Mouse (Mus musculus): ENCODE measurements around the gene Bcap31. TPM values are rescaled to one million over a fixed set of nuclear protein-coding genes. Genes with fewer than 3 reads are reported as not detected.

Gene Bcap31
- polyA plus RNA-seq, 1 experiment from 2014 or later = 325 TPM

- 63% methylated on average over 1 of the region's 1 CpGs for WGBS
- no peaks in the 10 kb centered on the region for H3K4me1 ChIP-seq (ENCODE audit: control insufficient read depth, insufficient read depth, low read length)
- no peak overlapping the region for H3K4me3 ChIP-seq (ENCODE audit: low read length)
- H3K27me3 ChIP-seq (replicated peaks; ENCODE audit: control insufficient read depth, insufficient read depth, low read length) = no peaks in the 10 kb centered on the region
- no peak overlapping the region for H3K9ac ChIP-seq (ENCODE audit: low read depth, low read length)
- peak; percentile 93 for ATAC-seq
- no peaks in the 10 kb centered on the region for H3K9me3 ChIP-seq (ENCODE audit: control insufficient read depth, low read length)
- no peak overlapping the region for H3K4me2 ChIP-seq (ENCODE audit: low read depth, low read length)
- H3K36me3 ChIP-seq (ENCODE audit: control insufficient read depth, insufficient read depth, low read length) = no peaks in the 10 kb centered on the region
- no peak overlapping the region; the same call in 1 of the 2 replicates for H3K27ac ChIP-seq (ENCODE audit: low read length)
Observed at GRCm38 (mm10) chrX:73730908-73731307, 14.9 kb upstream of the Bcap31 start.

GRCm38 (mm10) chrX:73718686-73719362 is 2.8 kb upstream of the Bcap31 start:
- H3K36me3 ChIP-seq (ENCODE audit: control insufficient read depth, insufficient read depth, low read length) = no peaks in the 10 kb centered on the region
- H3K4me3 ChIP-seq (ENCODE audit: low read length) = peak overlapping the region; percentile 63; the same call in 1 of the 2 replicates
- no peaks in the 10 kb centered on the region for H3K9me3 ChIP-seq (ENCODE audit: control insufficient read depth, low read length)
- H3K9ac ChIP-seq (ENCODE audit: low read depth, low read length) = peak overlapping the region; percentile 45
- no peak for ATAC-seq
- peak overlapping the region; percentile 42 for H3K4me2 ChIP-seq (ENCODE audit: low read depth, low read length)
- peaks cover 21% of the 10 kb centered on the region for H3K4me1 ChIP-seq (ENCODE audit: control insufficient read depth, insufficient read depth, low read length)
- H3K27ac ChIP-seq (ENCODE audit: low read length) = peak overlapping the region; percentile 63
- no peaks in the 10 kb centered on the region for H3K27me3 ChIP-seq (replicated peaks; ENCODE audit: control insufficient read depth, insufficient read depth, low read length)
- 33% methylated on average over 5 of the region's 5 CpGs for WGBS

DNA sequence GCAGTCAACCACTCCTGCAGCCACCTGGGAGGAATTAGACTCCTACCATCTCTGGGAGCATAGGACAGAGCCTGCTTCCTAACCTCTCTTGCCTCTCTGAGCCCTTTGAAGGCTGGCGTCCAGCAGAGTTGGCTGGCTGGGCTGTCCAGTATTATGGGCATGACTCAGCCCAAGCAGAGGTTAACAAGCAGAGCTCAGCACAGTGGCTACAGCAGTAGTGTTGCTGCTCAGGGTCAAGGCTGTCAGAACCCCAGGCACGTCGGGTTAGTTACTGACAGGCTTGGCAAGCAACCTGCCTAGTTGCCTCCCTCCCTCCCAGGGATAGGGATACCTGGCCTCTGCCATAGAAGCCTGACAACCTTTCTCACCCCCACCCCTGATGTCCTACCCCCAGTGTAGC is 2.3 kb upstream of the Bcap31 start:
- Histone ChIP-seq H3K4me2 (ENCODE audit: low read depth, low read length) (peak overlapping the region; percentile 42), H3K9ac (ENCODE audit: low read depth, low read length) (peak overlapping the region; percentile 45), H3K36me3 (ENCODE audit: control insufficient read depth, insufficient read depth, low read length) (no peaks in the 10 kb centered on the region), H3K27me3 (replicated peaks; ENCODE audit: control insufficient read depth, insufficient read depth, low read length) (no peaks in the 10 kb centered on the region), H3K4me1 (ENCODE audit: control insufficient read depth, insufficient read depth, low read length) (peaks cover 21% of the 10 kb centered on the region), H3K9me3 (ENCODE audit: control insufficient read depth, low read length) (no peaks in the 10 kb centered on the region), H3K27ac (ENCODE audit: low read length) (peak overlapping the region; percentile 63), H3K4me3 (ENCODE audit: low read length) (peak overlapping the region; percentile 63)
- no peak for ATAC-seq
- WGBS = 48% methylated on average over 3 of the region's 3 CpGs

- no peak overlapping the region; the same call in 1 of the 2 replicates for H3K27ac ChIP-seq (ENCODE audit: low read length)
- 59% methylated on average over 11 of the region's 11 CpGs for WGBS
Observed at GRCm38 (mm10) chrX:73717667-73718066, 1.7 kb upstream of the Bcap31 start.

DNA sequence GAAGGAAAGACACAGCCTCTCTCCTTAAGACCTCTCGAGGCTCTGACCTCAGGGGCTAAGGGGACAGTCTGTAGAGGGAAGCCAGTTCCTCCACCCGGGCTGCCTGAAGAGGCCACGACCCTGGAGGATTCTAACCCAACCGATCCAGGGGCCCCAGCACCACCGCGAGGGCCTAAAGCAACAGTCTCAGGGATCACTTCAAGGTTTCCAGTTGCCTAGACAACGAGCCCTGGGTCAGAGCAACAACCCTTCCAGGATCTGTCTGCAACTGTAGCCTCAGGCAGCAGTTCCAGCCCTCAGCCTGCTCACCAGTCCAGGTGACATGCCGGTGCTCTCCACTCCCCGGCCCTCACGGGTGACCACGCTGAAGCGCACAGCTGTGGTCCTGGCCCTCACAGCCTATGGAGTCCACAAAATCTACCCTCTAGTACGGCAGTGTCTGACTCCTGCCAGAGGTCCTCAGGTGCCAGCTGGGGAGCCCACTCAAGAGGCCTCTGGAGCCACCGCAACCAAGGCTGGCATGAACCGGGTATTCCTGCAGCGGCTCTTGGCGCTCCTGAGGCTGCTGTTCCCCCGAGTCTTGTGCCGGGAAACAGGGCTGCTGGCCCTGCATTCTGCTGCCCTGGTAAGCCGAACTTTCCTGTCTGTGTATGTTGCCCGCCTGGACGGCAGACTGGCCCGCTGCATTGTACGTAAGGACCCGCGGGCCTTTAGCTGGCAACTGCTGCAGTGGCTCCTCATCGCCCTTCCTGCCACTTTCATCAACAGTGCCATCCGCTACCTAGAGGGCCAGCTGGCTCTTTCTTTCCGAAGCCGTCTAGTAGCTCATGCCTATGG is 952 bp upstream of the Bcap31 start:
- Histone ChIP-seq H3K27me3 (replicated peaks; ENCODE audit: control insufficient read depth, insufficient read depth, low read length) (no peaks in the 10 kb centered on the region), H3K9ac (ENCODE audit: low read depth, low read length) (peak overlapping the region; percentile 60), H3K4me2 (ENCODE audit: low read depth, low read length) (peak overlapping the region; percentile 73), H3K36me3 (ENCODE audit: control insufficient read depth, insufficient read depth, low read length) (no peaks in the 10 kb centered on the region), H3K4me3 (ENCODE audit: low read length) (peak overlapping the region; percentile 63), H3K9me3 (ENCODE audit: control insufficient read depth, low read length) (no peaks in the 10 kb centered on the region), H3K27ac (ENCODE audit: low read length) (peak overlapping the region; percentile 90), H3K4me1 (ENCODE audit: control insufficient read depth, insufficient read depth, low read length) (peaks cover 21% of the 10 kb centered on the region)
- no peak; the same call in 1 of the 2 replicates for ATAC-seq
- 29% methylated on average over 30 of the region's 30 CpGs for WGBS

More at GRCm38 (mm10) chrX:73717667-73718066, 1.7 kb upstream of the Bcap31 start:
- Histone ChIP-seq H3K4me3 (ENCODE audit: low read length) (peak overlapping the region; percentile 63), H3K9ac (ENCODE audit: low read depth, low read length) (peak overlapping the region; percentile 60), H3K4me2 (ENCODE audit: low read depth, low read length) (peak overlapping the region; percentile 73), H3K36me3 (ENCODE audit: control insufficient read depth, insufficient read depth, low read length) (no peaks in the 10 kb centered on the region), H3K4me1 (ENCODE audit: control insufficient read depth, insufficient read depth, low read length) (peaks cover 21% of the 10 kb centered on the region), H3K27me3 (replicated peaks; ENCODE audit: control insufficient read depth, insufficient read depth, low read length) (no peaks in the 10 kb centered on the region), H3K9me3 (ENCODE audit: control insufficient read depth, low read length) (no peaks in the 10 kb centered on the region)
- ATAC-seq = no peak

DNA sequence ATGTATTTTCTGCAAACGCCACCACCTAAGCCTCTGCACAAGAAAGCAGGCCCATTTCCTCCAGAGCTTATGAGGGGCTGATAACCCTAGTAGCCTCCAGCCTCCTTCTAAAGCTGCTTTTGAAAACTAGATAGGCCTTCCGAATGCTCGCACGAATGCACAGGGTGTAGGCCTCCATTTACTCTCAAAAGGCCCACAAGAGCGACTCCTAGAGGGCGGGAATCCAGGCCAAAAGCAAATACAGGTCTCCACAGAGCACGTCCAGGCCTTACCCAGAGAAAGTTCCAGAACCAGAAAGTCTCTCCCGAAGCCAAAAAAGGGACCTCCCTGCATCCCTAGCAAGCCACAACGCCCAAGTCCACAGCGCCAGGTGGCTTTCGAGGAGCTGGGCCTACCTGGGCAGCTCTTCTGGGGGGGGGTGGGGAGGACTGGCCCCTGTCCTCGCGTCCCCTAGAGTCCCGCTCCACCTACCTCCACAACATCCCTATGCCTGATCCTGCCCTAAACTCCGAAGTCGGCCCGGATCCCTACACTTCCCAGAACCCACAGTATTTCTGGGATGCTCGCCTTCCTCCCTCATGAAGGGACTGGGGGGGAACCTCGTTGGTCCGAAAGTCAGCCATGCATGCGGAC is 383 bp downstream of the Bcap31 start:
- 25% methylated on average over 21 of the region's 21 CpGs for WGBS
- peak overlapping the region; percentile 77 for H3K9ac ChIP-seq (ENCODE audit: low read depth, low read length)
- H3K9me3 ChIP-seq (ENCODE audit: control insufficient read depth, low read length) = no peaks in the 10 kb centered on the region
- peak overlapping the region; percentile 58 for H3K4me2 ChIP-seq (ENCODE audit: low read depth, low read length)
- H3K36me3 ChIP-seq (ENCODE audit: control insufficient read depth, insufficient read depth, low read length) = no peaks in the 10 kb centered on the region
- H3K4me1 ChIP-seq (ENCODE audit: control insufficient read depth, insufficient read depth, low read length) = peaks cover 21% of the 10 kb centered on the region
- peak; percentile 44 for ATAC-seq
- peak overlapping the region; percentile 63 for H3K4me3 ChIP-seq (ENCODE audit: low read length)
- no peaks in the 10 kb centered on the region for H3K27me3 ChIP-seq (replicated peaks; ENCODE audit: control insufficient read depth, insufficient read depth, low read length)
- peak overlapping the region; percentile 74 for H3K27ac ChIP-seq (ENCODE audit: low read length)

DNA sequence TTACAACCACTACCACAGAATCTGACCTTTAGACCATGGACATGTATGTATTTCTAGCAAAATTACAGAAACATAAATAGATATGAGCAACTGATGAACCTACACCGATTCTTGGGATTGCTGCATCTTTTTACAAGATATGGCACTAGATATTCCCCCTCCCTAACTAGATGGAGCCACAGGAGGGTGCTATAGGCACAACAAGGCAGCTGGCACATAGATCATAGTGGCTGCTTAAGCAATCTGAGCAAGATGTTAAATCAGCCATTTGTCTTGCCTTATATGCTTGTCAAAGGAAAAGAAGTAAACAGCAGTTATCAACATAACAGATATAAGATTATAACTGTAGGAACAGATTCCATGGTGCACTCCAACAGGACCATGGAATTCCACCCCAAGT is 15.5 kb downstream of the Bcap31 start:
- Histone ChIP-seq H3K27me3 (replicated peaks; ENCODE audit: control insufficient read depth, insufficient read depth, low read length) (no peaks in the 10 kb centered on the region), H3K9ac (ENCODE audit: low read depth, low read length) (no peak overlapping the region), H3K4me1 (ENCODE audit: control insufficient read depth, insufficient read depth, low read length) (no peaks in the 10 kb centered on the region), H3K27ac (ENCODE audit: low read length) (no peak overlapping the region), H3K4me3 (ENCODE audit: low read length) (no peak overlapping the region), H3K9me3 (ENCODE audit: control insufficient read depth, low read length) (no peaks in the 10 kb centered on the region), H3K36me3 (ENCODE audit: control insufficient read depth, insufficient read depth, low read length) (no peaks in the 10 kb centered on the region), H3K4me2 (ENCODE audit: low read depth, low read length) (no peak overlapping the region)
- no peak for ATAC-seq
- 89% methylated on average over 1 of the region's 1 CpGs for WGBS

- Histone ChIP-seq H3K9ac (ENCODE audit: low read depth, low read length) (no peak overlapping the region), H3K4me2 (ENCODE audit: low read depth, low read length) (no peak overlapping the region)
Observed at GRCm38 (mm10) chrX:73690917-73691629, 24.9 kb downstream of the Bcap31 start.

More at GRCm38 (mm10) chrX:73690917-73691629, 24.9 kb downstream of the Bcap31 start:
- Histone ChIP-seq H3K4me3 (ENCODE audit: low read length) (no peak overlapping the region), H3K36me3 (ENCODE audit: control insufficient read depth, insufficient read depth, low read length) (no peaks in the 10 kb centered on the region; the same call in 1 of the 2 replicates), H3K4me1 (ENCODE audit: control insufficient read depth, insufficient read depth, low read length) (no peaks in the 10 kb centered on the region), H3K27ac (ENCODE audit: low read length) (no peak overlapping the region), H3K9me3 (ENCODE audit: control insufficient read depth, low read length) (no peaks in the 10 kb centered on the region), H3K27me3 (replicated peaks; ENCODE audit: control insufficient read depth, insufficient read depth, low read length) (no peaks in the 10 kb centered on the region)
- 72% methylated on average over 5 of the region's 5 CpGs for WGBS
- peak; percentile 70 for ATAC-seq
